Mouse (Mus musculus): ENCODE measurements at regions not wholly inside any gene's neighbourhood (a gene's known extent, or its start where the extent isn't known, plus 50 kb on each side); places are given as distances from the start of the nearest gene placed in this dataset.

DNA sequence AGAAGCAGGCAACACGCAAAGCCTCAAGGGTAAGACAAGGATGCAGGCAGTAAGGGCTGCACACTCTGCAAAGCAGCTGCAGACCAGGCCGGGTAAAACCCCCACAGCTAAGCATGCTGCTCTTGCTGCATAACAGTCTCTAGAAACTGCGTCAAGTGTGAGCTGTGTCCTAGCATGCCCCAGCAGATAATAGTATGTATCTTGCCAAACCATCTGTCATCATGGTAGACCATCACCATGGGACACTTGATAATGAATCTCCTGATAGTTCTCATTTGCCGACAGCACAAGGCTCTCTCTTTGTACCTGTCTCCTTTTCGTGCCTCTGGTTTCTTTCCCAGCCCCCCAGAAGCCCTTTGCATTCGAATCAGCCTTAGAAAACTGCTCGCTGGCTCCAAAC lies 52.5 kb upstream of the Ddx18 start:
- in situ Hi-C loops (cut with MboI, MseI), result no loop called here

DNA sequence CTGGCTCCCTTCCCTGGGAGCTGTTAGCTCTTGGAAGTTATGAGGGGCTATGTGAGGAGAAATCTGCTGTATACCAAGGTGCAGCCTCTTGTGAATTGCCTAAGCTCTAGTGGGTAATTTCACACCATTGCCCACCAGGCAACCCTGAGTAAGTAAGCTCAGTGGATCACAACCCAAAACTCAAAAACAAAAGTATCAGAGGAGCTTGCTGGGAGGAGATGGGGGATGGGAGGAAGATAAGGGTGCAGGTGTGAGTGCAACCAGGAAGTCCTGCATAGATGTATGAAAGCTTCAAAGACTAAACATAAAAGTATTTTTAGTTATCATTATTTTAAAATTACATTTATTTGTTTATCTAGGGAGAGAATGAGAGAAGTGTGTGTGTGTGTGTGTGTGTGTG lies 50.8 kb upstream of the Ddx18 start:
- in situ Hi-C loops (cut with MboI, MseI), result no loop called here
